Mouse (Mus musculus) lung, adult 2 months (tissue): ENCODE data around the gene Tomm20l.

Source experiments
- CTCF ChIP-seq: fragments of 200-500 bp; IDR thresholded peaks from 2 replicates; pipeline ENCODE4 v1.5.1; 2011; ENCODE audit warnings: mild to moderate bottlenecking, low read length, control low read depth; ENCODE audit not compliant: insufficient read depth
- POLR2A ChIP-seq: fragments of 200-500 bp; IDR thresholded peaks from 2 replicates; pipeline ENCODE4 v1.6.1; 2011; ENCODE audit warnings: low read depth, mild to moderate bottlenecking, control low read depth, low read length, borderline replicate concordance; ENCODE audit errors: extremely low read depth

GRCm38 (mm10) chr12:71149456-71149855 lies 38.2 kb downstream of the Tomm20l start:
- TF ChIP-seq CTCF = no peak
- TF ChIP-seq POLR2A = no peak
